Mouse (Mus musculus): ENCODE measurements around the gene Mbd6. TPM values are rescaled to one million over a fixed set of nuclear protein-coding genes. Genes with fewer than 3 reads are reported as not detected.

The Mbd6 gene
- polyA plus RNA-seq, 1 experiment from 2014 or later, result 22.6 TPM

- 91% methylated on average over 8 of the region's 8 CpGs for WGBS
- no peak overlapping the region for H3K27ac ChIP-seq (ENCODE audit: low read depth, low read length)
- no peak overlapping the region for H3K4me3 ChIP-seq (ENCODE audit: low read depth, low read length)
- H3K9ac ChIP-seq (ENCODE audit: low read length), result no peak overlapping the region
- H3K4me2 ChIP-seq (ENCODE audit: low read depth, low read length, severe bottlenecking), result no peak overlapping the region
- no peaks in the 10 kb centered on the region for H3K36me3 ChIP-seq (ENCODE audit: control insufficient read depth, insufficient read depth, low read length)
- H3K4me1 ChIP-seq (replicated peaks; ENCODE audit: control insufficient read depth, insufficient read depth, low read length), result peaks cover 8% of the 10 kb centered on the region
- DNase-seq (ENCODE audit: low spot score) (no peak), ATAC-seq (replicated peaks; ENCODE audit: low FRiP score) (no peak)
- peaks cover 4% of the 10 kb centered on the region; the same call in 1 of the 2 replicates for H3K27me3 ChIP-seq (ENCODE audit: control insufficient read depth, insufficient read depth, low read length)
- no peaks in the 10 kb centered on the region for H3K9me3 ChIP-seq (ENCODE audit: control insufficient read depth, low read length)
Observed at GRCm38 (mm10) chr10:127258489-127258888, 30.3 kb downstream of the Mbd6 start.

DNA sequence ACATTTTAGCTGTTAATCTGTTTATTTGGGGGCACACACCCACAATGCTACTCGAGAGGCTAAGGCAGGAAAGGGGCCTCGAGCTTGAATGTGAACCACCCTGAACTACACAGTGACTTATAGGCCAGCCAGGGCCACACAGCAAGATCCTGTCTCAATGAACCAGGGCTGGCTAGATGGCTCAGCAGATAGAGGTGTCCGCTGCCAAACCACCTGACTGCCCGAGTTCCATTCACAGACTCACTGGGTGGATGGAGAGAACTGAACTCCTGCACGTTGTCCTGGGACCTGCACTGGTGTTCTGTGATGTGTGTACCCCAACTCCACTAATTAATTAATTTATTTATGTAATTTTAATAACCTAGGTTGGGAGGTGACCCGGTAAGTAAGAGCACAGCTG is 31.0 kb downstream of the Mbd6 start:
- no peak overlapping the region for H3K9ac ChIP-seq (ENCODE audit: low read length)
- DNase-seq (ENCODE audit: low spot score) (no peak), ATAC-seq (replicated peaks; ENCODE audit: low FRiP score) (no peak)
- H3K4me2 ChIP-seq (ENCODE audit: low read depth, low read length, severe bottlenecking), result no peak overlapping the region
- no peak overlapping the region for H3K27ac ChIP-seq (ENCODE audit: low read depth, low read length)
- H3K4me3 ChIP-seq (ENCODE audit: low read depth, low read length), result no peak overlapping the region
- H3K27me3 ChIP-seq (ENCODE audit: control insufficient read depth, insufficient read depth, low read length), result peaks cover 2% of the 10 kb centered on the region; the same call in 1 of the 2 replicates
- H3K4me1 ChIP-seq (replicated peaks; ENCODE audit: control insufficient read depth, insufficient read depth, low read length), result peaks cover 8% of the 10 kb centered on the region
- 86% methylated on average over 6 of the region's 6 CpGs for WGBS
- H3K36me3 ChIP-seq (ENCODE audit: control insufficient read depth, insufficient read depth, low read length), result no peaks in the 10 kb centered on the region
- H3K9me3 ChIP-seq (ENCODE audit: control insufficient read depth, low read length), result no peaks in the 10 kb centered on the region

- H3K36me3 ChIP-seq (ENCODE audit: control insufficient read depth, insufficient read depth, low read length), result no peaks in the 10 kb centered on the region
- 22% methylated on average over 14 of the region's 14 CpGs for WGBS
- H3K4me2 ChIP-seq (ENCODE audit: low read depth, low read length, severe bottlenecking), result peak overlapping the region; percentile 32; the same call in 1 of the 2 replicates
- H3K4me3 ChIP-seq (ENCODE audit: low read depth, low read length), result 0 out of 2 replicates have a peak overlapping the region, but pooled peaks have one; percentile 9
- H3K9ac ChIP-seq (ENCODE audit: low read length), result no peak overlapping the region
- no peak overlapping the region for H3K27ac ChIP-seq (ENCODE audit: low read depth, low read length)
- no peaks in the 10 kb centered on the region for H3K27me3 ChIP-seq (ENCODE audit: control insufficient read depth, insufficient read depth, low read length)
- H3K4me1 ChIP-seq (replicated peaks; ENCODE audit: control insufficient read depth, insufficient read depth, low read length), result 0 out of 2 replicates have a peak, but pooled peaks cover under 1% of the 10 kb centered on the region
- ATAC-seq (replicated peaks; ENCODE audit: low FRiP score) (peak; percentile 72), DNase-seq (ENCODE audit: low spot score) (peak; percentile 81)
- no peaks in the 10 kb centered on the region for H3K9me3 ChIP-seq (ENCODE audit: control insufficient read depth, low read length)
Observed at GRCm38 (mm10) chr10:127255625-127256345, 33.0 kb downstream of the Mbd6 start.

DNA sequence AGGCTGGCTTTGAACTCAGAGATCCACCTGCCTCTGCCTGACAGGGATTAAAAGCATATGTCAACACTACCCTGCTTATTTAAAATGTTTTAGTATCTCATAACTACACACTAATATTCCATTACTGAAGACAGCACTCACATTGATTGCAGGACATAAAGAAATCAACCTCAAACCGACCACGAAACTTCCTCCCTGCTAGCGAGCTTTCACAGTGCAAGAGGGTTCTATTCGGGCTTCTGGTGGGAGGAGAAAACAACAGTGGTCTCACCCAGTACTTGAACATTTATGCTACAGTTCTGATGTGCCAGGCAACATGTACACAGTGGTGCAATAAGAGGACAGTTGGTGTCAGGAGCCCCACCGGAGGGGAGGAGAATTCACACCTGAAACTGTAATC is 38.0 kb downstream of the Mbd6 start:
- WGBS, result 89% methylated on average over 5 of the region's 5 CpGs
- Histone ChIP-seq H3K9me3 (ENCODE audit: control insufficient read depth, low read length) (no peaks in the 10 kb centered on the region), H3K4me3 (ENCODE audit: low read depth, low read length) (no peak overlapping the region), H3K9ac (ENCODE audit: low read length) (no peak overlapping the region), H3K4me1 (replicated peaks; ENCODE audit: control insufficient read depth, insufficient read depth, low read length) (no peaks in the 10 kb centered on the region), H3K36me3 (ENCODE audit: control insufficient read depth, insufficient read depth, low read length) (no peaks in the 10 kb centered on the region), H3K4me2 (ENCODE audit: low read depth, low read length, severe bottlenecking) (no peak overlapping the region), H3K27ac (ENCODE audit: low read depth, low read length) (no peak overlapping the region), H3K27me3 (ENCODE audit: control insufficient read depth, insufficient read depth, low read length) (no peaks in the 10 kb centered on the region)
- DNase-seq (ENCODE audit: low spot score), result no peak
- no peak for ATAC-seq (replicated peaks; ENCODE audit: low FRiP score)

DNA sequence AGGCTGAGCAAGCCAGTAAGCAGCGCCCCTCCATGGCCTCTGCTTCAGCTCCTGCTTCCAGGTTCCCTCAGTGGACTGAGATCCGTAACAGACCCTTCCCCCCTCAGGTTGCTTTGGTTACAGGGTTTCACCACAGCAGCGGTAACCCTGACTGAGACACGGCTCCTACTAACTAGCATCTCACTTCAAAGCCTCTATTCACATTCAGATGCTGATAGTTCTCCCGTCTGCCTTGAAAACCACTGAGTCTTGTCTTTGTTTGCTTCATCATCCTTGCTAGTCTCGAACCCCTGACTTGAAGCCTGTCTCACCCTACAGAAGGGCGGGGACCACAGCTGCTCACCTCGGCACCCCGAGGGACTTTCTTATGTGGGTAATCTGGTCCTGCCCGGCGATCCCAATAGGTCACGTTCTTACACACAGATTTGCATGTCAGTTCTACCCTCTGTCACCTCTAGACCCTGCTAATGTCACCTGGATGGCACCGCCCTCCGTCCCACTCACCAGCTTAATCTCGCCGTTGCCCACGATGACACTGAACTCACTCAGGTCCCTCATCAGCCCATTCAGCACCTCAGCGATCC is 50.5 kb downstream of the Mbd6 start:
- H3K4me2 ChIP-seq (ENCODE audit: low read depth, low read length, severe bottlenecking), result no peak overlapping the region
- no peaks in the 10 kb centered on the region for H3K9me3 ChIP-seq (ENCODE audit: control insufficient read depth, low read length)
- no peak for DNase-seq (ENCODE audit: low spot score)
- no peak overlapping the region for H3K4me3 ChIP-seq (ENCODE audit: low read depth, low read length)
- ATAC-seq (replicated peaks; ENCODE audit: low FRiP score), result no peak
- 75% methylated on average over 18 of the region's 18 CpGs for WGBS
- no peaks in the 10 kb centered on the region for H3K36me3 ChIP-seq (ENCODE audit: control insufficient read depth, insufficient read depth, low read length)
- H3K27me3 ChIP-seq (ENCODE audit: control insufficient read depth, insufficient read depth, low read length), result no peaks in the 10 kb centered on the region
- H3K4me1 ChIP-seq (replicated peaks; ENCODE audit: control insufficient read depth, insufficient read depth, low read length), result no peaks in the 10 kb centered on the region; the same call in 1 of the 2 replicates
- H3K9ac ChIP-seq (ENCODE audit: low read length), result no peak overlapping the region
- no peak overlapping the region for H3K27ac ChIP-seq (ENCODE audit: low read depth, low read length)

- Histone ChIP-seq H3K9ac (ENCODE audit: low read length) (no peak overlapping the region), H3K4me3 (ENCODE audit: low read depth, low read length) (no peak overlapping the region), H3K4me1 (replicated peaks; ENCODE audit: control insufficient read depth, insufficient read depth, low read length) (no peaks in the 10 kb centered on the region; the same call in 1 of the 2 replicates), H3K4me2 (ENCODE audit: low read depth, low read length, severe bottlenecking) (no peak overlapping the region), H3K27ac (ENCODE audit: low read depth, low read length) (no peak overlapping the region), H3K27me3 (ENCODE audit: control insufficient read depth, insufficient read depth, low read length) (no peaks in the 10 kb centered on the region), H3K9me3 (ENCODE audit: control insufficient read depth, low read length) (no peaks in the 10 kb centered on the region), H3K36me3 (ENCODE audit: control insufficient read depth, insufficient read depth, low read length) (no peaks in the 10 kb centered on the region)
- ATAC-seq (replicated peaks; ENCODE audit: low FRiP score), result no peak
- 54% methylated on average over 9 of the region's 9 CpGs for WGBS
- DNase-seq (ENCODE audit: low spot score), result no peak
Observed at GRCm38 (mm10) chr10:127236541-127236940, 52.3 kb downstream of the Mbd6 start.

DNA sequence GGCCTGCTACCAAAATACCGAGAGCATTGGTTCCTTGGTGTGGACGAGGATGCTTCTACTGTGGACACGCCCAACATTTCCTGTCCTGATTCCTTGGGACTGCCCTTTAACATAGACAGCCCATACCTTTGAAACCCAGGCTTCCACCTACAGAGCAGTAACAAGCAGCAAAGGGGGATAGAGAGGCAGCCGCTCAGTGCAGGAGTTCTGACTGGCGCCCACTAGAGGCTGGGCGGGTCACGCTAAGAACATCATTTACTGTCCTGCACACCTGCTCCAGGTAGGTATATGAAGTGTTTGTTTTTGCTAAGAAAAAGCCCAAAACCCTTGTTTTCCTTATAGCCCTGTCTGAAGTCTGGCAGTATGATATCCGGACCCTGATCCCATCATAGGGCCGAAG is 55.7 kb downstream of the Mbd6 start:
- DNase-seq (ENCODE audit: low spot score), result no peak
- no peak overlapping the region for H3K27ac ChIP-seq (ENCODE audit: low read depth, low read length)
- H3K4me1 ChIP-seq (replicated peaks; ENCODE audit: control insufficient read depth, insufficient read depth, low read length), result no peaks in the 10 kb centered on the region; the same call in 1 of the 2 replicates
- no peak overlapping the region for H3K9ac ChIP-seq (ENCODE audit: low read length)
- no peak overlapping the region for H3K4me3 ChIP-seq (ENCODE audit: low read depth, low read length)
- no peak for ATAC-seq (replicated peaks; ENCODE audit: low FRiP score)
- WGBS, result 75% methylated on average over 9 of the region's 9 CpGs
- H3K27me3 ChIP-seq (ENCODE audit: control insufficient read depth, insufficient read depth, low read length), result no peaks in the 10 kb centered on the region
- no peaks in the 10 kb centered on the region for H3K9me3 ChIP-seq (ENCODE audit: control insufficient read depth, low read length)
- no peak overlapping the region for H3K4me2 ChIP-seq (ENCODE audit: low read depth, low read length, severe bottlenecking)
- H3K36me3 ChIP-seq (ENCODE audit: control insufficient read depth, insufficient read depth, low read length), result no peaks in the 10 kb centered on the region
